Mouse (Mus musculus) liver, embryonic 12.5 days (tissue): ENCODE data around the gene Krtap19-5. TPM values are rescaled to one million over a fixed set of nuclear protein-coding genes. Genes with fewer than 3 reads are reported as not detected.

Source experiments
- ATAC-seq: fragments of 200-750 bp; cut with Nextera tagmentation; 2 replicates; pipeline ENCODE4 v1.8.0; 2017; ENCODE audit warnings: moderate number of reproducible peaks, mild to moderate bottlenecking, moderate library complexity
- H3K27ac ChIP-seq: fragments of 300-500 bp; sonication (generic); 2 replicates; pipeline ENCODE4 v1.5.1; 2016; ENCODE audit warnings: mild to moderate bottlenecking
- H3K27me3 ChIP-seq: fragments of 300-500 bp; sonication (generic); replicated peaks from 2 replicates; pipeline ENCODE4 v1.6.1; 2016; ENCODE audit warnings: mild to moderate bottlenecking, moderate library complexity
- H3K36me3 ChIP-seq: fragments of 300-500 bp; sonication (generic); 2 replicates; pipeline ENCODE4 v1.6.1; 2016; ENCODE audit warnings: mild to moderate bottlenecking, moderate library complexity
- H3K4me1 ChIP-seq: fragments of 300-500 bp; sonication (generic); 2 replicates; pipeline ENCODE4 v1.6.1; 2016
- H3K4me2 ChIP-seq: fragments of 300-500 bp; sonication (generic); 2 replicates; pipeline ENCODE4 v1.6.1; 2016; ENCODE audit warnings: mild to moderate bottlenecking, moderate library complexity
- H3K4me3 ChIP-seq: fragments of 300-500 bp; sonication (generic); 2 replicates; pipeline ENCODE4 v1.5.1; 2016; ENCODE audit warnings: mild to moderate bottlenecking, moderate library complexity
- H3K9ac ChIP-seq: fragments of 300-500 bp; sonication (generic); 2 replicates; pipeline ENCODE4 v1.6.1; 2016; ENCODE audit warnings: mild to moderate bottlenecking, moderate library complexity
- H3K9me3 ChIP-seq: fragments of 300-500 bp; sonication (generic); replicated peaks from 2 replicates; pipeline ENCODE4 v1.6.1; 2016; ENCODE audit warnings: mild to moderate bottlenecking, moderate library complexity
- WGBS: fragments of 180-500 bp; shearing (Covaris S2); methylation state at CpG from one replicate; pipeline ENCODE4 v1.1.7; 2016; ENCODE audit not compliant: insufficient replicate concordance; 5-methylcytosine and 5-hydroxymethylcytosine counted together
- polyA plus RNA-seq: library from polyadenylated mRNA; unstranded; fragments of >200 nt; fragmentation: Nextera tagmentation; extraction: Ambion mirVana; gene quantifications from 2 replicates; pipeline ENCODE4 v1.2.1, GENCODE M21; 2016

Krtap19-5 gene
- polyA plus RNA-seq = not detected in 2 replicates

DNA sequence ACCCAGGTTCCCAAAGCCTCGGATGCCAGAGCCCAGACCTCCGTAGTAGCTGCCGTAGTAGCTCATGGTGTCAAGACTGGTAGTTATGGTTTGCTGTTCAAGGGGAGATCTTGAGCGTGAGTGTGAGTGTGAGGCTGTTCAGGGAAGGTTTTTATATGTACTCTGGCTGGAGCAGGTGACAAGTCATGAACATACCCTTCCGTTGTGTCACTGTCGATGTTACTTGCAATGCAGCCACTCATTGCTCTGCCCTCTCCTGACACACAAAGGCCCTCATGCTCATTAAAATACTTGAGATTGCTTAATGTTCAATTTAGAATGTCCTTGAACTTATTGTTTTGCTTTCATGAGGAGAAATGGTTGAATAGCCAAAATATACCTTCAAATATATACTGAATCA is at the start of gene Krtap19-5:
Gene Krtap19-5 (minus strand): TSS at position 101 of the 400 bp plus-strand sequence.
- H3K4me2 ChIP-seq = no peak within 1 kb of the TSS
- H3K27me3 ChIP-seq = no peaks in the 10 kb centered on the region
- H3K27ac ChIP-seq = no peak within 1 kb of the TSS
- H3K9me3 ChIP-seq = no peaks in the 10 kb centered on the region
- H3K4me3 ChIP-seq = no peak within 1 kb of the TSS
- WGBS = 76% methylated on average over 6 of the region's 6 CpGs
- no peak within 1 kb of the TSS for H3K9ac ChIP-seq
- ATAC-seq = no peak
- H3K36me3 ChIP-seq = no peaks in the 10 kb centered on the region
- no peaks in the 10 kb centered on the region for H3K4me1 ChIP-seq

DNA sequence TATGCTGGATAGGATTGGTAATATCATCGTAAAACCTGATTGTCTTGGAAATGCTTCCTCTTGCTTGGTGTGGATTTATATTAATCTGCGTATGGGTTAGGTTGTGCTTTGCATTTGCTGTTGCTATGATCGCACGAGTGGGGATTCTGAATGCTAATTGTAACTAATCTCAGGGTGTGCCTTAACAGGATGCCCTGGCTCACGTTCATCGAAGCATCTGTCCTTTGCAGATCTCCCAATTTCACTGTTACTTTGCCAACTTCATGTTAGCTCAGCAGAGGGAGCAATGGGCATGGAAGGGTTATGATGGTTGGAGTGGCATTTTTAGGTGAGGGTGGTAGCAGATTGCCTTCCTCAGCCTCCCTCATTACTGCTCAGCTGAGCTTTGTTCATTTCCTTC is 44.8 kb upstream of the Krtap19-5 start:
- WGBS = 78% methylated on average over 6 of the region's 6 CpGs
- no peak overlapping the region for H3K4me3 ChIP-seq
- H3K27ac ChIP-seq = no peak overlapping the region
- no peaks in the 10 kb centered on the region for H3K4me1 ChIP-seq
- ATAC-seq = no peak
- no peak overlapping the region for H3K9ac ChIP-seq
- H3K9me3 ChIP-seq = no peaks in the 10 kb centered on the region
- no peaks in the 10 kb centered on the region for H3K36me3 ChIP-seq
- H3K4me2 ChIP-seq = no peak overlapping the region
- H3K27me3 ChIP-seq = no peaks in the 10 kb centered on the region

DNA sequence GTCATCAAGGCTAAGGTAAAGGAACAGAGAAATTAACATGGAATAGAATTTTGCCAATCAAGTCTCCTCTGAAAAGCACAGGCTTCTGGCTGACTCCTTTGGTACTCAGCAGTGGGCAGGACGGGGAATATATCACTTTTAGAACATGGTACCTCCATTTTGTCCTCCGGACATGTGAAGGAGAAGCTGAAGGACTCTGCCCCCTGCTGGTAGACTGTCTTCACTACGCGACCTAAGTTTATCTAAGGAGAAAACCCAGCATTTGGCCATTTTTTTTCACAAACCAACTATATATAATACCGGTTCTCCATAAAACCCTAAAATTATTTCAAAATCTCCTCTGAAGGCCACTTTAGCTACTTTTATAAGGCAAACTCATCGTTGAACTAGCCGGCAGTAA is 42.0 kb upstream of the Krtap19-5 start:
- H3K36me3 ChIP-seq = no peaks in the 10 kb centered on the region
- H3K9ac ChIP-seq = no peak overlapping the region
- 57% methylated on average over 7 of the region's 7 CpGs for WGBS
- H3K9me3 ChIP-seq = no peaks in the 10 kb centered on the region
- H3K4me1 ChIP-seq = no peaks in the 10 kb centered on the region
- H3K27ac ChIP-seq = no peak overlapping the region
- ATAC-seq = no peak
- H3K4me2 ChIP-seq = no peak overlapping the region
- H3K27me3 ChIP-seq = no peaks in the 10 kb centered on the region
- no peak overlapping the region for H3K4me3 ChIP-seq

DNA sequence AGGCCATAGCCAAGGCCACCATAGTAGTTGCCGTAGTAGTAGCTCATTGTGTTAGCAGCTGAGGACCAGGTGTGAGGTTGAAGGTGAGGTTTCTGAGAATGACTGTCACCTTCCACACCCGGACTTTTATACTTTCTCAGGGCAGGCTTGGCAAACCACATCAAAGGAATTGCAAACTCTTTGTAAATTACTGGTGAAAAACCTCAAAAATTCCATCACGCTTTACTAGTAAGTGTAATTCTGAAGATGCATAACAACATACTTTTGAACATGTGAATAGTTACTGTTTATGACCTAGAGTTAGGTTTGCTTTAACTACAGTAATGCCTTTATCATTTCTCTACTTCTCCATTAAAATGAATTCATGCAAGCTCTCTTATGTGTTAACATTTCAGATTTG is 35.9 kb upstream of the Krtap19-5 start, which contains the start of gene Krtap19-9b:
Gene Krtap19-9b (minus strand): TSS at position 101 of the 400 bp plus-strand sequence.
- Histone ChIP-seq H3K9me3 (no peaks in the 10 kb centered on the region), H3K4me1 (no peaks in the 10 kb centered on the region), H3K36me3 (no peaks in the 10 kb centered on the region), H3K27me3 (no peaks in the 10 kb centered on the region), H3K4me3 (no peak within 1 kb of the TSS), H3K27ac (no peak within 1 kb of the TSS), H3K9ac (no peak within 1 kb of the TSS), H3K4me2 (no peak within 1 kb of the TSS)
- no peak for ATAC-seq
- WGBS = 71% methylated on average over 3 of the region's 3 CpGs

DNA sequence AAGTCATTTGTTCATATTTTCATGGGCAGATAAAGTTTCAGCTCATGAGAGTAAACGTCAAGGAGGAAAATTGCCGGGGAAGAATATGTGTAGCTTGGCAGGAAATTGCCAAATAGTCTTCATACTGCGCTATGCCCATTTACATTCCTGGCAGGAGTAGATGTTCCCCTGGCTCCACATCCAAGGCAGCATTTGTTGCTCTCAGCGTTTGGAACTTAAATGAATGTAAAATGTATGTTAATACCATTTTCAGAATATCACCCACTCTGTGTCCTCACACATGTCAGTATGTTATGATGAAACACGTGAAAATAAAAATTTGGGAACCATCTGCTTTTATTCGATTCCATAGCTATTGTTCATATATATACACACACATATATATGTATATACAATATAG is 9.4 kb downstream of the Krtap19-5 start:
- no peaks in the 10 kb centered on the region for H3K9me3 ChIP-seq
- H3K4me2 ChIP-seq = no peak overlapping the region
- no peak overlapping the region for H3K4me3 ChIP-seq
- no peaks in the 10 kb centered on the region for H3K27me3 ChIP-seq
- no peak overlapping the region for H3K27ac ChIP-seq
- no peaks in the 10 kb centered on the region for H3K36me3 ChIP-seq
- 69% methylated on average over 6 of the region's 6 CpGs for WGBS
- H3K9ac ChIP-seq = no peak overlapping the region
- no peaks in the 10 kb centered on the region for H3K4me1 ChIP-seq
- no peak for ATAC-seq

DNA sequence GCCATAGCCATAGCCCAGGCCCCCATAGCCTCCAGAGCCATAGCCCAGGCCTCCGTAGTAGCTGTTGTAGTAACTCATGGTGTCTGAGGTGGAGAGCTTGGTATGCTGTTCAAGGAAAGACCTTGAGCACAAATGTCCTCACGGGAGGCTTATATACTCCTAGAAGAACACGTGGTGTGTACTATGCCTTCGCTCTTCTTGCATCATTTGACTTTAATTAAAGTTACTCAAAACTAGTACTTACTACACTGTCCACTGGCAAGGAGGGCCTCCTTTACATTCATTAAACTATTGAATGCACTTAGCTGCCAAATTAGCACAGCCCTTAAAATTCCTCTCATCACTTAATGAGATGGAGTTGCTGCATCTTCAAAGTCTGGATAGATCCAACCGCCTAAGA is 11.3 kb downstream of the Krtap19-5 start, which contains the start of gene Krtap19-4:
Gene Krtap19-4 (minus strand): TSS at position 101 of the 400 bp plus-strand sequence.
- no peak for ATAC-seq
- H3K4me2 ChIP-seq = no peak within 1 kb of the TSS
- H3K9me3 ChIP-seq = no peaks in the 10 kb centered on the region
- no peaks in the 10 kb centered on the region for H3K36me3 ChIP-seq
- 66% methylated on average over 5 of the region's 5 CpGs for WGBS
- H3K27ac ChIP-seq = no peak within 1 kb of the TSS
- H3K4me3 ChIP-seq = no peak within 1 kb of the TSS
- H3K9ac ChIP-seq = no peak within 1 kb of the TSS
- no peaks in the 10 kb centered on the region for H3K27me3 ChIP-seq
- H3K4me1 ChIP-seq = no peaks in the 10 kb centered on the region

DNA sequence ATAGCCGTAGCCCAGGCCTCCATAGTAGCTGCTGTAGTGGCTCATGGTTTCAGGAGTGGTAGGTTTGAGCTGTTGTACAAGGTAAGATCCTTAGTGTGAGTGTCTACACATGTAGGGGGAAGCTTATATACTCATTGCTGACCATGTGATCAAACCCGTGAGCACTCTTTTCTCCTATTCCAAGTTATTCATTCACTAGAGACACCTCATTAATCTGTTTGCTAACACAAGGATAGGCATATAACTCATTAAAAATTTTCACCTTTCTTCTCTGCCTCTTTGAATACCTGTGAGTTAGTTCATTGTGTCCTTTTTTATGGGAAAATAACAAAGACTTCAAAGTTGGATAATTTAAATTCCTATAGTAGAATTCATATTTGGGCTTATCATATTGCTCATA is 18.3 kb downstream of the Krtap19-5 start, which contains the start of gene Krtap19-3:
Gene Krtap19-3 (minus strand): TSS at position 101 of the 400 bp plus-strand sequence.
- H3K36me3 ChIP-seq = no peaks in the 10 kb centered on the region
- no peak for ATAC-seq
- no peak within 1 kb of the TSS for H3K27ac ChIP-seq

DNA sequence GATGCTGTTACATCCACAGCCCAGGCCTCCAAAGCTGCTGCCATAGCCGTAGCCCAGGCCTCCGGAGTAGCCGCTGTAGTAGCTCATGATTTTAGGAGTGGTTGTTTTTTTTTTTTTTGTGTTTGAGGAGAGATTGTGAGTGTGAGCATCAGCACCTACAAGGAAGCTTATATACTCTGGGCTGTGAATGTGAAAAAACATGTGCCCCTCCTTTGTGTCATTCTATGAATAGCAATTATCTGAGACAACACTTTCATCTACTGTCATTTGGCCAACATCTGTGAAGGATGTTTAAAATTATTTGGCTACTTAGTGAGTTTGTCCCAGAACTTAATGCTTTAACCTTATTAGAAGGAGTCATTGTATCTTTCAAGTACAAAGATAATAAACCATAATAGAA is 22.1 kb downstream of the Krtap19-5 start, which contains the start of gene Krtap19-2:
Gene Krtap19-2 (minus strand): TSS at position 101 of the 400 bp plus-strand sequence.
- 82% methylated on average over 3 of the region's 3 CpGs for WGBS
- Histone ChIP-seq H3K4me1 (no peaks in the 10 kb centered on the region), H3K27me3 (no peaks in the 10 kb centered on the region), H3K9me3 (no peaks in the 10 kb centered on the region), H3K27ac (no peak within 1 kb of the TSS), H3K4me2 (no peak within 1 kb of the TSS), H3K36me3 (no peaks in the 10 kb centered on the region), H3K4me3 (no peak within 1 kb of the TSS), H3K9ac (no peak within 1 kb of the TSS)
- ATAC-seq = no peak

More for the DNA sequence above, 18.3 kb downstream of the Krtap19-5 start, which contains the start of gene Krtap19-3:
- Histone ChIP-seq H3K4me3 (no peak within 1 kb of the TSS), H3K27me3 (no peaks in the 10 kb centered on the region), H3K4me1 (no peaks in the 10 kb centered on the region), H3K4me2 (no peak within 1 kb of the TSS), H3K9me3 (no peaks in the 10 kb centered on the region), H3K9ac (no peak within 1 kb of the TSS)
- WGBS = 77% methylated on average over 2 of the region's 2 CpGs

DNA sequence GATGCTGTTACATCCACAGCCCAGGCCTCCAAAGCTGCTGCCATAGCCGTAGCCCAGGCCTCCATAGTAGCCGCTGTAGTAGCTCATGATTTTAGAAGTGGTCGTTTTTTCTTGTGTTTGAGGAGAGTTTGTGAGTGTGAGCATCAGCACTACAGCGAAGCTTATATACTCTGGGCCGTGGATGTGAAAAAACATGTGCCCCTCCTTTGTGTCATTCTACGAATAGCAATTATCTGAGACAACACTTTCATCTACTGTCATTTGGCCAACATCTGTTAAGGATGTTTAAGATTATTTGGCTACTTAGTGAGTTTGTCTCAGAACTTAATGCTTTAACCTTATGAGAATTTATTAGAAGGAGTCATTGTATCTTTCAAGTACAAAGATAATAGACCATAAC is 26.9 kb downstream of the Krtap19-5 start, which contains the start of gene Krtap19-1:
Gene Krtap19-1 (minus strand): TSS at position 101 of the 400 bp plus-strand sequence.
- H3K9me3 ChIP-seq = no peaks in the 10 kb centered on the region
- H3K9ac ChIP-seq = no peak within 1 kb of the TSS
- no peak for ATAC-seq
- no peaks in the 10 kb centered on the region for H3K27me3 ChIP-seq
- no peak within 1 kb of the TSS for H3K27ac ChIP-seq
- 74% methylated on average over 6 of the region's 6 CpGs for WGBS
- H3K36me3 ChIP-seq = no peaks in the 10 kb centered on the region
- no peaks in the 10 kb centered on the region for H3K4me1 ChIP-seq
- no peak within 1 kb of the TSS for H3K4me2 ChIP-seq
- H3K4me3 ChIP-seq = no peak within 1 kb of the TSS

DNA sequence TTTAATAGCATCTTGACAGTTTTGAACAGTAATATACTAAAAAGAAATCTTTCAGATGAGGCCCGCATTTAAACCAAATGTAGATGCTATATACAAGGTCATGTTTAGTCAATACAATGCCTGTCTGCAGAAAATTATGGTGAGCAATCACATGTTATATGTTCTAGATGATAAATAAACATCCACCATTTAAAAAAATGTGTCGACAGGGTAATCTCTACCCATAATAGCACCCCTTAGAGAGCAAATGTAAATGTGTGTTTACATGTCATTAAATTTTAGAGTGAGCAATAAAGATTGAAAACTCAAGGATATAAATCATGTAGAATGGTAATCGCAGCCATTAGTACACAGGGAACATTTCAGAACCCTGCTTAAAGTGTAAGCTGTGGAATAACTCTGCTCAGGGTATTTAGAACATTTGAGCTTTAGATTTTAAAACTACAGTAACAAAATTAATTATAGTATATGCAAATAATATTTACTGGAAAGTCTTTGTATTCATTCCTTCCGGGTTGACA is 31.3 kb downstream of the Krtap19-5 start:
- WGBS = 67% methylated on average over 4 of the region's 4 CpGs
- Histone ChIP-seq H3K4me2 (no peak overlapping the region), H3K9me3 (no peaks in the 10 kb centered on the region), H3K27ac (no peak overlapping the region), H3K27me3 (no peaks in the 10 kb centered on the region), H3K4me3 (no peak overlapping the region), H3K9ac (no peak overlapping the region), H3K36me3 (no peaks in the 10 kb centered on the region), H3K4me1 (no peaks in the 10 kb centered on the region)
- no peak for ATAC-seq

DNA sequence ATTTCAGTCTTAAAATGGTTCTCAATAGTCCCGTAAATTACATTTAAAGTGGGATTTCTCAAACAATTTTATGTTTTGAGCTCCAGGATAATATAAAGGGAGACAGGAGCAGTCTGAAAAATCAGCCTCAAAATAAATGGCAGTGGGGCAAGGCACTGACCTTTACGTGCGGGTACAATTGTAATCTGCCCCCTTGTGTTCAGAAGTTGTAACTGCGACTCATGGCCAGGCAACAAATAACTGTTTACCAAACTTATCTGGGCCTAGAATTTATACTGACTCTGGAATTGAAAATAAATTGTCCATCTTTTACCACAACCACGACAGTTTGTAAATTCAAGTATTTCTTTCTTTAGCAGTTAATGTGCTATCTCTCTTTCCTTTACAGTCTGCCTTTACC is 44.8 kb downstream of the Krtap19-5 start:
- H3K4me2 ChIP-seq = no peak overlapping the region
- no peak overlapping the region for H3K4me3 ChIP-seq
- ATAC-seq = no peak
- H3K9ac ChIP-seq = no peak overlapping the region
- no peaks in the 10 kb centered on the region for H3K36me3 ChIP-seq
- H3K9me3 ChIP-seq = no peaks in the 10 kb centered on the region
- H3K27ac ChIP-seq = no peak overlapping the region
- 16% methylated on average over 5 of the region's 5 CpGs for WGBS
- no peaks in the 10 kb centered on the region for H3K27me3 ChIP-seq
- H3K4me1 ChIP-seq = no peaks in the 10 kb centered on the region

DNA sequence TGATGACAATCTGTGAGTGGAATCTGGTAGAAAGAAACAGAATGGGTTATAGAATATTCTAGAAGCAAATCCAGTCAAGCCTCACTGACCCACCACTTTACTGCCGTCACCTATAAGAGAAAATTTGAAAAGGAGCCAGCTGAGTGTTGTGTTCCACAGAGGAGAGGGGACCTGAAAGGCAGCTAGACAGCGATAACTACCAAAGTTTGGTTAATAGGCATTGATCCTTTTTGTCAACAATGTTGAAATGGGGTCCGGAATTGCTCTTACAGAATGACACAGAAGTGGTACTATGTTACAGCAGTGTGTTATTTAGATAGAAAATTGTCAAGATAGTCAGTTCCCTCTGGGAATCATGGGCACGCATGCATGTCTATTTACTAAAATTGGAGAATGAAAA is 47.7 kb downstream of the Krtap19-5 start:
- Histone ChIP-seq H3K27me3 (no peaks in the 10 kb centered on the region), H3K4me3 (no peak overlapping the region), H3K4me1 (no peaks in the 10 kb centered on the region), H3K36me3 (no peaks in the 10 kb centered on the region), H3K27ac (no peak overlapping the region), H3K9me3 (no peaks in the 10 kb centered on the region), H3K9ac (no peak overlapping the region), H3K4me2 (no peak overlapping the region)
- no peak for ATAC-seq
- WGBS = 64% methylated on average over 4 of the region's 4 CpGs

DNA sequence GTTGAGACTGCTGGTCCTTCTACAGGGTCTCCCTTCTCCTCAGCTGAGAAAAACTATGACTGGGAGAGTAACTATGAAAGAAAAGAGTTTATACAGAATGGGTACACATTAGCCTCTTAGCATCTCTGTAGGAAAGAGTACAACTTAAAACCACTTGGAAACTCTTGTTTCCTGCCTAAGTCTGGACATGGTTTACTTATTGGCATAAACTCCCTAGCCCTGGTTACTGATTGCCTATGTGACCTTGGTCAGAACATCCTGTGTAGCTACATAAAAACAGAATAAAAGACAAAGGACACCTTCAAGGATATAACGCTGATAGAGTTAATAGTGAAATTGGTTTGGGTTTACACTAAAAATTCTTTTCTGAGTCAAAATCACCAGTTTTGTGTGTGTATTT is 48.9 kb downstream of the Krtap19-5 start:
- Histone ChIP-seq H3K9ac (no peak overlapping the region), H3K27ac (no peak overlapping the region), H3K4me1 (no peaks in the 10 kb centered on the region), H3K4me2 (no peak overlapping the region), H3K9me3 (no peaks in the 10 kb centered on the region), H3K27me3 (no peaks in the 10 kb centered on the region), H3K36me3 (no peaks in the 10 kb centered on the region), H3K4me3 (no peak overlapping the region)
- ATAC-seq = no peak
- WGBS = 84% methylated on average over 1 of the region's 1 CpGs
